Mouse (Mus musculus) adrenal gland, postnatal 10 days (tissue): ENCODE measurements around the gene Aplp2. TPM values are rescaled to one million over a fixed set of nuclear protein-coding genes. Genes with fewer than 3 reads are reported as not detected.

ENCODE experiments used
- DNase-seq: peaks from one replicate; pipeline ENCODE4 v3.0.0; 2021; ENCODE audit warnings: mixed read lengths
- long read RNA-seq, 2 experiments: library from polyadenylated mRNA; stranded (forward); transcript quantifications; one replicate each; pipeline ENCODE4 v2.0.0; 2021
- total RNA-seq, 2 experiments: library from RNA; stranded (reverse); gene quantifications; 2 replicates each; pipeline ENCODE4 v1.2.3; 2021

Aplp2 gene
- 100 to 1,000 TPM; 528 to 532 TPM for total RNA-seq
- long read RNA-seq, experiment 1, transcript Aplp2-202 (17 exons, 3,504 nt), result minor isoform, 10 of 558 reads
- long read RNA-seq, experiment 1, transcript Aplp2-201 (17 exons, 3,634 nt), result major isoform, 308 of 558 reads
- long read RNA-seq, experiment 1, transcript Aplp2-207 (4 exons, 1,877 nt), result minor isoform, 8 of 558 reads
- long read RNA-seq, experiment 1, transcript Aplp2-209 (16 exons, 3,462 nt), result minor isoform, 125 of 558 reads
- long read RNA-seq, experiment 1, partial matches to known transcripts, result 67 of 558 reads
- long read RNA-seq, experiment 1, other reads (novel, unspliced or antisense), result 37 of 558 reads
- long read RNA-seq, experiment 2, transcript Aplp2-202 (17 exons, 3,504 nt), result minor isoform, 5 of 473 reads
- long read RNA-seq, experiment 2, transcript Aplp2-209 (16 exons, 3,462 nt), result minor isoform, 88 of 473 reads
- long read RNA-seq, experiment 2, transcript Aplp2-201 (17 exons, 3,634 nt), result major isoform, 296 of 473 reads
- long read RNA-seq, experiment 2, partial matches to known transcripts, result 27 of 473 reads
- long read RNA-seq, experiment 2, other reads (novel, unspliced or antisense), result 52 of 473 reads

- peak; percentile 99 for DNase-seq
Observed at GRCm38 (mm10) chr9:31211690-31212499, at the start of gene Aplp2. TSS of gene Aplp2 (minus strand) at chr9:31211815.

- DNase-seq, result no peak
Observed at GRCm38 (mm10) chr9:31260219-31260618, 48.6 kb upstream of the Aplp2 start.

- no peak for DNase-seq
Observed at GRCm38 (mm10) chr9:31258237-31258636, 46.6 kb upstream of the Aplp2 start.

DNA sequence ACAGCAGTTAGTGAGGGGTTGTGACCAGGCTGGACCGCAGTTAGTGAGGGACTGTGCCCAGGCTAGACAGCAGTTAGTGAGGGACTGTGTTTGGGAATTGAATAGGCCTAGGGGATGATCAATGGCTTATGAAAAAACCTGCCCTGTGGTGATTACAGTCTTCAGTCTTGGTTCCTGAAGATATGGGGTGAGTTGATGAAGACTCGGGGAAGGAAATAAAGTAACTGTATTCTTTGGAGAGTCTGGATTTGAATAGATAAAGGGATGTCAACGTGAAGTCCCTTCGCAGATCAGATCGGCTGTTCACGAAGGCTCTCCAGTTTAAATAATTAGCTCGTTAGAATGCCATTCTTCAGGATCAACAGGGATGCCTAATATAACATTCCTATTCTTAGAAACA lies 44.3 kb upstream of the Aplp2 start:
- no peak for DNase-seq

GRCm38 (mm10) chr9:31254697-31255004 lies 43.0 kb upstream of the Aplp2 start:
- no peak for DNase-seq

- peak; percentile 26 for DNase-seq
Observed at GRCm38 (mm10) chr9:31253866-31254696, 42.5 kb upstream of the Aplp2 start.

DNA sequence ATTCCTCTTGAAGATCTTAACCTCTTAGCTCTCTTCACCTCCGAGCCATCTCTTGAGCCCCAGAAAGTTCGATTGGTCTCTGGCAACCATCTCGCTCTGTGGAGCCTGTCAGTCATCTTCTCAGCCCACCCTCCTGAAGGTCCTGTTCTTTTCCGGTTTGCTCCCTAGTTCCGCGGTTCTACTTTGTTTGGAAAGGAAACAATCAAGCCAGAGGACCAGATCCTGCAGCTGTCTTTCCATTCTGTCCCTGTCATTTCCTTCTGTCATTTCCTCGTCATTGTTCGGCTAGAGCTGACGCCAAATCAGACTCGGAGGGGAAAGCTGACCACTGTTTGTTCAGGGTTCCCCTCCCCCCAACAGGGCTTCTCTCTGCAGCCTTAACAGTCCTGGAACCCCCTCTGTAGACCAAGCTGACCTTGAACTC lies 41.7 kb upstream of the Aplp2 start:
- DNase-seq, result peak; percentile 46

GRCm38 (mm10) chr9:31252182-31252799 lies 40.7 kb upstream of the Aplp2 start:
- peak; percentile 71 for DNase-seq

- DNase-seq, result no peak
Observed at GRCm38 (mm10) chr9:31247447-31248220, 36.0 kb upstream of the Aplp2 start.

- DNase-seq, result no peak
Observed at GRCm38 (mm10) chr9:31246421-31246820, 34.8 kb upstream of the Aplp2 start.

DNA sequence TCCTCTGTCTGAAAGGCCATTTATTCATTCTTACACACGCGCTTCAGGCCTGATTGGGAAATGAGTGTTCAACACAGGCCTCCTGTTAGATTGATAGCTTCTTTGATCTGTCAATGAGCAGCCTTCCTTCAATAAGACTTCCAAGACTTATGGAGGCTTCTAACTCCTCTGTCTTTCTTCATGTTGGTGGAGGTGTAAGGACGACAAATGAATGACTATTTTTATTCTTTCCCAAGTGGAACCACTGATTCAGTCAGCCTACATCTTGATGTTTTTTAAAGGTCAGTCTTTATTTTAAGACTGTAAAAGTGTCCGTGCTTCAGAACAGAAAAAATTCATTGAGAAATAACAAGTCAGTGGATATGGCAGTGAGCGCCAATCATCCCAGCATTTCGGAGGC lies 33.4 kb upstream of the Aplp2 start:
- DNase-seq, result no peak

GRCm38 (mm10) chr9:31243939-31244333 lies 32.3 kb upstream of the Aplp2 start:
- no peak for DNase-seq

DNA sequence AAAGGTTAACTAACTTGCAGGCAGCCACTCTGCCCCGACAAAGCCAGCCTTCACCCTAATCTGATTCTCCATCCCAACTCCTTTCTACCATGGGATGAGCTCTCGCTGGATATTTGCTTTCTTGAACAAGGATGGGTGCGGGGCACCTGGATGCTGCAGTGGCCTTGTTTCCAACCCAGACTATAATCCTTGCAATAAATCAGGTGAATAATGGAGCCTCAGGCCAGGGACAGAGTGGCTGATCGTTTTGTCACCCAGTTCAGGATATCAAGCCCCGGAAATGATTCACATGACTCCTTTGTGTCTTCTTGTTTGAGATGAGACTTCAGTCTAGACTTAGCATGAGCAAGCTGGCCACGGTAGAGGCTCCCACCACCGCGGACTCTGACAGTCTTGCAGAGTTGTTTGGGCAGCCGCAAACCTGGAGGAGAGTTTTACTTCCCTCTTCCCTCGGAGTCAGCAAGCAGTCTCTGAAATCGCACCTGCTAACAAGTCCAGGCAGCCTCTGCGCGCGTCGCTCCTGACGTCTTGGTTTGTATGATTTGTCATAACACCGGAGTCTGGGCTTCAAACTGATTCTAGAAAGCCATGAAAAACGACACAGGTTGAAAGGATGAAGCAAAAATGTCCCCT lies 31.8 kb upstream of the Aplp2 start:
- DNase-seq, result peak; percentile 41

GRCm38 (mm10) chr9:31241208-31241699 lies 29.6 kb upstream of the Aplp2 start:
- peak; percentile 31 for DNase-seq

GRCm38 (mm10) chr9:31240522-31241207 lies 29.1 kb upstream of the Aplp2 start:
- no peak for DNase-seq

DNA sequence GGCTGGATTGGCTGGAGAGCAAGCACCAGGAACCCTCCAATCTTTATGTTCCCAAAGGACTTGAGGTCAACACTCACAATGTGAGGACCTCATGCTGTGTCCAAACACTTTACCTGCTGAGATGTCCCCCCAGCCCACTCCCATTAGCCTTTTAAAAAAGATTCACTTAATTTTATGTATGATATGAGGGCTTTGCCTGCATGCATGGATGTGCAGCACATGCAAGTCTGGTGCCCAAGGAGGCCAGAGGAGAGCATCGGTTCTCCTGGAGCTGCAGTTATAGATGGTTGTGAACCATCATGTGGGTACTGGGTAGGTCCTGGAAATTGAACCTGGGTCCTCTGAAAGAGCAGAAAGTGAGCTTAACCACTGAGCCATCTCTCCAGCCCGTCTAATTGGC lies 27.9 kb upstream of the Aplp2 start:
- no peak for DNase-seq

DNA sequence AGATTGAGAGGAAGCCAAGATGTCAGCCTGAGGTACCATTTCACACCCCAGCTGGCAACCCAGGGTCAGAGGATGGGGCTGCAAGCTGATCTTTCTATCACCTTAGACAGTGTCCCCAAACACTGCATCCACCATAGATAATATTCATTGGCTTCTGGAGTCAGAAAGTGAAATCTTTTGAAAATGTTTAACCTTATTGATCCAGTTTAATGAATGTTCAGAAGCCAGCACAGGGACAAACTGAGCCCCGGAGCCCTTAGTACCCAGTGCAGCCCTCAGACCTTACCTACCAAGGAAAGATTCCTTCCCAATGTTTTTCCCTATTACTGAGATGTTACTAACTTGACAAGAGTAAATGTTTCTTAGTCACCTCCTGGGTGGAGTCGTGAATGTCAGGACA lies 26.9 kb upstream of the Aplp2 start:
- DNase-seq, result no peak

- DNase-seq, result no peak
Observed at GRCm38 (mm10) chr9:31236079-31236478, 24.5 kb upstream of the Aplp2 start.

GRCm38 (mm10) chr9:31235489-31235888 lies 23.9 kb upstream of the Aplp2 start:
- DNase-seq, result no peak

DNA sequence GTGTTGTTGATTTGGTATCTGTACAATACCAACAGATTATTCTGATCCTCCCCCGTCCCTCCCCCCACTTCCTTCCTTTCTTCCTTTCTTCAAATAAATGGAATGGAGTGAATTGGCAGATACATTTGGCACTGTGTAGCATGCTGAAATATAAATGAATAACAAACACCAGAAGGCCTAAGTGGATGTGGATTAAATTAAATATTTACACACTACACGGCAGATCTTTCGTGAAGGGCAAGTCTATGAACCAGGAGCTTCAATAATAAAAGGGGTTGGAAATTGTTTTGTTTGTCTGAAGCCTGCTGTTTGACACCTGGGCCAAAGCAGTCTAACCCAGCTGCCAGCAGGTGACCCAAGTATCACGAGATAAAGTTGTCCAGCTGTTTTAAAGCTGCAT lies 23.4 kb upstream of the Aplp2 start:
- no peak for DNase-seq
